Mouse (Mus musculus): ENCODE results near the gene Zmynd11. TPM values are rescaled to one million over a fixed set of nuclear protein-coding genes. Genes with fewer than 3 reads are reported as not detected.

The Zmynd11 gene
- polyA plus RNA-seq, 1 experiment, result 304 TPM

GRCm38 (mm10) chr13:9715224-9715623 lies 49.9 kb downstream of the Zmynd11 start:
- no peak for DNase-seq (ENCODE audit: extremely low spot score in 1 of 2, low spot score in 1 of 2)

- no peak for DNase-seq (ENCODE audit: extremely low spot score in 1 of 2, low spot score in 1 of 2)
Observed at GRCm38 (mm10) chr13:9713462-9714134, 51.5 kb downstream of the Zmynd11 start.

- no peak for DNase-seq (ENCODE audit: extremely low spot score in 1 of 2, low spot score in 1 of 2)
Observed at GRCm38 (mm10) chr13:9712971-9713370, 52.2 kb downstream of the Zmynd11 start.

- DNase-seq (ENCODE audit: extremely low spot score in 1 of 2, low spot score in 1 of 2), result no peak
Observed at GRCm38 (mm10) chr13:9712409-9712808, 52.7 kb downstream of the Zmynd11 start.

- no peak for DNase-seq (ENCODE audit: extremely low spot score in 1 of 2, low spot score in 1 of 2)
Observed at GRCm38 (mm10) chr13:9708433-9709240, 56.5 kb downstream of the Zmynd11 start.

GRCm38 (mm10) chr13:9706720-9707119 lies 58.4 kb downstream of the Zmynd11 start:
- no peak for DNase-seq (ENCODE audit: extremely low spot score in 1 of 2, low spot score in 1 of 2)

GRCm38 (mm10) chr13:9702615-9703235 lies 62.4 kb downstream of the Zmynd11 start:
- no peak for DNase-seq (ENCODE audit: extremely low spot score in 1 of 2, low spot score in 1 of 2)

- DNase-seq (ENCODE audit: extremely low spot score in 1 of 2, low spot score in 1 of 2), result no peak
Observed at GRCm38 (mm10) chr13:9697340-9697739, 67.8 kb downstream of the Zmynd11 start.

- no peak for DNase-seq (ENCODE audit: extremely low spot score in 1 of 2, low spot score in 1 of 2)
Observed at GRCm38 (mm10) chr13:9695809-9696208, 69.3 kb downstream of the Zmynd11 start.

GRCm38 (mm10) chr13:9695403-9695802 lies 69.7 kb downstream of the Zmynd11 start:
- no peak for DNase-seq (ENCODE audit: extremely low spot score in 1 of 2, low spot score in 1 of 2)

GRCm38 (mm10) chr13:9694651-9695050 lies 70.5 kb downstream of the Zmynd11 start:
- DNase-seq (ENCODE audit: extremely low spot score in 1 of 2, low spot score in 1 of 2), result no peak

GRCm38 (mm10) chr13:9692876-9693275 lies 72.3 kb downstream of the Zmynd11 start:
- DNase-seq (ENCODE audit: extremely low spot score in 1 of 2, low spot score in 1 of 2), result no peak

GRCm38 (mm10) chr13:9689366-9689765 lies 75.8 kb downstream of the Zmynd11 start:
- DNase-seq (ENCODE audit: extremely low spot score in 1 of 2, low spot score in 1 of 2), result no peak

- no peak for DNase-seq (ENCODE audit: extremely low spot score in 1 of 2, low spot score in 1 of 2)
Observed at GRCm38 (mm10) chr13:9686765-9687164, 78.4 kb downstream of the Zmynd11 start.

GRCm38 (mm10) chr13:9686261-9686660 lies 78.9 kb downstream of the Zmynd11 start:
- DNase-seq (ENCODE audit: extremely low spot score in 1 of 2, low spot score in 1 of 2), result no peak

GRCm38 (mm10) chr13:9684153-9684923 lies 80.8 kb downstream of the Zmynd11 start:
- no peak for DNase-seq (ENCODE audit: extremely low spot score in 1 of 2, low spot score in 1 of 2)

- DNase-seq (ENCODE audit: extremely low spot score in 1 of 2, low spot score in 1 of 2), result no peak
Observed at GRCm38 (mm10) chr13:9683280-9683679, 81.8 kb downstream of the Zmynd11 start.

GRCm38 (mm10) chr13:9681492-9681891 lies 83.6 kb downstream of the Zmynd11 start:
- DNase-seq (ENCODE audit: extremely low spot score in 1 of 2, low spot score in 1 of 2), result no peak

GRCm38 (mm10) chr13:9674126-9674525 lies 91.0 kb downstream of the Zmynd11 start:
- DNase-seq (ENCODE audit: extremely low spot score in 1 of 2, low spot score in 1 of 2), result no peak

GRCm38 (mm10) chr13:9669246-9669645 lies 95.9 kb downstream of the Zmynd11 start:
- no peak for DNase-seq (ENCODE audit: extremely low spot score in 1 of 2, low spot score in 1 of 2)

Data from frontal cortex, adult 2 months (tissue).